Mouse (Mus musculus) stomach, postnatal 0 days (tissue): ENCODE measurements at regions not wholly inside any gene's neighbourhood (a gene's known extent, or its start where the extent isn't known, plus 50 kb on each side); places are given as distances from the start of the nearest gene placed in this dataset.

Experiments
- ATAC-seq: fragments of 200-750 bp; cut with Nextera tagmentation; 2 replicates; pipeline ENCODE4 v1.8.0; 2017; ENCODE audit not compliant: low FRiP score, low TSS enrichment
- DNase-seq: peaks from one replicate; pipeline ENCODE4 v3.0.0-alpha.2; 2016; ENCODE audit warnings: low spot score
- H3K27ac ChIP-seq: fragments of 300-500 bp; sonication (generic); replicated peaks from 2 replicates; pipeline ENCODE4 v1.5.1; 2014; ENCODE audit warnings: mild to moderate bottlenecking, control low read depth
- H3K27me3 ChIP-seq: fragments of 300-500 bp; sonication (generic); 2 replicates; pipeline ENCODE4 v1.6.1; 2014; ENCODE audit warnings: low read length; ENCODE audit not compliant: control insufficient read depth, insufficient read depth
- H3K36me3 ChIP-seq: fragments of 300-500 bp; sonication (generic); 2 replicates; pipeline ENCODE4 v1.6.1; 2014; ENCODE audit warnings: low read length, mixed read lengths; ENCODE audit not compliant: control insufficient read depth, insufficient read depth
- H3K4me1 ChIP-seq: fragments of 300-500 bp; sonication (generic); replicated peaks from 2 replicates; pipeline ENCODE4 v1.6.1; 2014; ENCODE audit warnings: antibody characterized with exemption; ENCODE audit not compliant: control insufficient read depth, insufficient read depth
- H3K4me2 ChIP-seq: fragments of 300-500 bp; sonication (generic); replicated peaks from 2 replicates; pipeline ENCODE4 v1.6.1; 2014; ENCODE audit warnings: low read depth, mild to moderate bottlenecking, control low read depth, moderate library complexity
- H3K4me3 ChIP-seq: fragments of 300-500 bp; sonication (generic); 2 replicates; pipeline ENCODE4 v1.5.1; 2014; ENCODE audit warnings: low read depth, low read length, control low read depth
- H3K9ac ChIP-seq: fragments of 300-500 bp; sonication (generic); 2 replicates; pipeline ENCODE4 v1.6.1; 2014; ENCODE audit warnings: mild to moderate bottlenecking, low read length, control low read depth, mixed read lengths
- H3K9me3 ChIP-seq: fragments of 300-500 bp; sonication (generic); 2 replicates; pipeline ENCODE4 v1.6.1; 2016; ENCODE audit warnings: low read length; ENCODE audit not compliant: control insufficient read depth
- CTCF ChIP-seq: IDR thresholded peaks from 2 replicates; pipeline ENCODE4 v1.5.1; 2016; ENCODE audit warnings: antibody characterized with exemption, low read depth, mild to moderate bottlenecking, moderate library complexity
- EP300 ChIP-seq: optimal IDR thresholded peaks from 2 replicates; pipeline ENCODE3; 2016; ENCODE audit warnings: antibody characterized with exemption
- WGBS: fragments of 180-500 bp; shearing (Covaris S2); extraction: QIAGEN DNeasy Blood & Tissue Kit; methylation state at CpG from one replicate; pipeline ENCODE4 v1.1.7; 2014; 5-methylcytosine and 5-hydroxymethylcytosine counted together

GRCm38 (mm10) chr1:16790733-16791309 is 697.7 kb upstream of the 4930444P10Rik start:
- Histone ChIP-seq H3K36me3 (no peaks in the 10 kb centered on the region), H3K4me2 (no peak overlapping the region), H3K9me3 (no peaks in the 10 kb centered on the region), H3K4me3 (no peak overlapping the region), H3K4me1 (no peaks in the 10 kb centered on the region), H3K27ac (no peak overlapping the region), H3K27me3 (no peaks in the 10 kb centered on the region), H3K9ac (no peak overlapping the region)
- ATAC-seq (no peak), DNase-seq (no peak)
- no peak for TF ChIP-seq EP300
- TF ChIP-seq CTCF: no peak
- 79% methylated on average over 4 of the region's 4 CpGs for WGBS

- H3K4me2 ChIP-seq: no peak overlapping the region
- H3K4me3 ChIP-seq: no peak overlapping the region
- DNase-seq (no peak), ATAC-seq (no peak)
- H3K9ac ChIP-seq: no peak overlapping the region
- TF ChIP-seq EP300 (no peak), CTCF (no peak)
- WGBS: 50% methylated on average over 1 of the region's 1 CpGs
- H3K9me3 ChIP-seq: no peaks in the 10 kb centered on the region
- no peak overlapping the region for H3K27ac ChIP-seq
- no peaks in the 10 kb centered on the region for H3K36me3 ChIP-seq
- no peaks in the 10 kb centered on the region for H3K27me3 ChIP-seq
- no peaks in the 10 kb centered on the region for H3K4me1 ChIP-seq
Measured at GRCm38 (mm10) chr1:16779791-16780190, 686.7 kb upstream of the 4930444P10Rik start.

GRCm38 (mm10) chr1:16760951-16761350 is 667.8 kb upstream of the 4930444P10Rik start:
- TF ChIP-seq EP300: no peak
- TF ChIP-seq CTCF: no peak
- Histone ChIP-seq H3K4me3 (no peak overlapping the region), H3K9me3 (no peaks in the 10 kb centered on the region), H3K27me3 (no peaks in the 10 kb centered on the region), H3K36me3 (no peaks in the 10 kb centered on the region), H3K4me2 (no peak overlapping the region), H3K9ac (no peak overlapping the region), H3K4me1 (no peaks in the 10 kb centered on the region), H3K27ac (no peak overlapping the region)
- 72% methylated on average over 1 of the region's 1 CpGs for WGBS
- no peak for ATAC-seq
- no peak for DNase-seq
